Mouse (Mus musculus): ENCODE measurements around the gene Kctd11. TPM values are rescaled to one million over a fixed set of nuclear protein-coding genes. Genes with fewer than 3 reads are reported as not detected.
"Not testable (repeated sequence)": the region's sequence is repeated elsewhere in the genome, so short reads cannot be mapped to it uniquely, and the experiment has no call there.

Gene Kctd11
- 1 to 10 TPM; 1.3 to 1.5 TPM for total RNA-seq (2021)
- long read RNA-seq, experiment 1, partial matches to known transcripts: 0 of 1 reads
- long read RNA-seq, experiment 1, other reads (novel, unspliced or antisense): 0 of 1 reads
- long read RNA-seq, experiment 2, partial matches to known transcripts: 0 of 2 reads
- long read RNA-seq, experiment 2, other reads (novel, unspliced or antisense): 0 of 2 reads

GRCm38 (mm10) chr11:69880853-69881603, at the start of gene Kctd11:
TSS of gene Kctd11 (minus strand) at chr11:69881406.
- DNase-seq (ENCODE audit: low spot score): peak; percentile 92

DNA sequence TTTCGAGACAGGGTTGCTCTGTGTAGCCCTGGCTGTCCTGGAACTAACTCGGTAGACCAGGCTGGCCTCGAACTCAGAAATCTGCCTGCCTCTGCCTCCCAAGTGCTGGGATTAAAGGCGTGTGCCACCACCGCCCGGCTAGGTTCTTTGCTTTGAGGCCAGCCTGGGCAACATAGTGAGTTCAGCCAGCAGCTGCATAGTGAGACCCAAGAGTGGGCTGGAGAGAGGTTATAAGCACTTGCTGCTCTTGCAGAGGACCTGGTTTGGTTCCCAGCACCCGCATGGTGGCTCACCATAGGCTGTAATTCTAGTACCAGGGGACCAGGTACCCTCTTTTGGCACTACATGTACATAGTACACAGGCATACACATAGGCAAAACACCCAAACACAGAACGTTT, 49.0 kb upstream of the Kctd11 start:
- DNase-seq (ENCODE audit: low spot score): not testable (repeated sequence)

DNA sequence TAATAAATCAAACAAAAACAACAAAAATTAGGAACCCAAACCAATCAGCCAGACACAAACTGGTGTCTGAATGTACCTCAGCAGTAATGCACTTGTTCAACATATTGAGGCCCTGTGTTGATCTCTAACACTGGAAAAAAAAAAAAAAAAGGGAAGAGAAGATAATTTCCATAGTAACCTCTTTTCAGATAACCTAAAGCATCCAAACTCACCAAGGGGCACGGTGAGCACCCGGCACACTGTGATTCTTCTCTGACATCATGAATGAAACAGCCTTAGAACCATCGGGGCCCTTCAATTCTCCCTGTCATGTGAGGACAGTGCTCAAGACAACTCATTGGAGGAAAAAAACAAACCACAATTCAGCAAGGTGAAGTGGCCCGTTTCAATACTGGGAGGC, 48.5 kb upstream of the Kctd11 start:
- no peak for DNase-seq (ENCODE audit: low spot score)

DNA sequence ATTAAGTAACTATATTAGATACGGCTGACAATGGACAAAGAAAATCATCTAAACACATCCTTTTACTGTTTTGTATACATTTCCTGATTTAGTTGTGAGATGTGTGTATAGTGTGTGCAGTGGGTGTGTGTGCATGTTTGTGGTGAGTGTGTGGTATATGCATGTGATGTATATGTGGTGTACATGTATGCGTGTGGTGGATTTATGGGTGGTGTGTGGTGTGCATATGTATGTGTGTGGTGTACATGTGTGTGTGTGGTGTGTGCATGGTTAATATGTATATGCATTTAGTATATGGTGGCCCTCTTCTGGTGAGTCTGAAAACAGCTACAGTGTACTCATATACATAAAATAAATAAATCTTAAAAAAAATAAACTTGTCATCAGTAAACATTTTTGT, 46.3 kb upstream of the Kctd11 start:
- no peak for DNase-seq (ENCODE audit: low spot score)

DNA sequence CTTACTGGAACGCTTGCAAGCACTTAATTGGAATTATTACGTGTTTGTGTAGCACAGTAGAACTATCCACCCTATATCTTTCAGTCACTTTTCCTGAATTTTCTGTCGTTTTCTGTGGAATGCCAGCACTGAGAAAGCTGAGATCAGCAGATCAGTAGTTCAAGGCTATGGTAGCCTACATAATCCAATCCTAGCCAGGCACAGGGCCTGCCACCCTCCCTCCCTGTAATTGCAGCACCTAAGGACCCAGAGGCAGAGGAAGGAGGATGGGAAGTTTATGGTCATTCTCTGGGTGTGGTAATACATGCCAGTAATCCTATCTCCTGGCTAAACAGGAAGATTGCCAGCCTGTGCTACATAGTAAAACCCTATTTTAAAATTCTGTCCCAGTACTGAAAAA, 41.6 kb upstream of the Kctd11 start:
- no peak for DNase-seq (ENCODE audit: low spot score)

DNA sequence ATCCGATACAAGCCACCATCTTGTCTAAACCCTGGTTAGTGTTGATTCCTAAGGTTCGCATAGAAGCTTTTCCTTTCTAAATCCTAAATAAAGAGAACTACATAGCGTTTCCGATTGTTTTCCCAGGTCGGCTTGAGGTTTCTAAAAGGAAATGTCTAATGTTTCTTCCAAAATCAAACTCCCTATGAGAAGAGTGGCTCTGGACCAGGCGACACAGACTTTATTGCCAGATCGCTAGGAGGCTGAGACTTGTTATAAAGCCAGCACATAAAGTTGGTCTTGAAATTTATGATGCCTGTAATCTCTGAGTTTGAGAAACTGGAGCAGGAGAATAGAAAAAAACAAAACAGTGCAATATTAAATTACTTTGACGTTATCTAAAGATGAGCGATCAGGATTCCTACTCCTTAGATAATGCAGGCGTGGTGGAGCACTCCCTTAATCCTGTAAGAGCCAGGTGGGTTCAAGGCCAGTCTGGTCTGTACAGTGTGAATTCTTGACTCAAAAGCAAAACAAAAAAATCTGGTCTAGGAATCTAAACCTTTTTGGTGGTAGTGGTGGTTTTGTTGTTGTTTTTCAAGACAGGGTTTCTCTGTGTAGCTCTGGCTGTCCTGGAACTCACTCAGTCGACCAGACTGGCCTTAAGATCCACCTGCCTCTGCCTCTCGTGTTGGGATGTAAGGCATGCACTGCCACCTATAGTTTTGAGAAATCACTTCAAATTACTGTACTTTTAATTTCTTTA, 41.0 kb upstream of the Kctd11 start:
- no peak for DNase-seq (ENCODE audit: low spot score)

- peak; percentile 100 for DNase-seq (ENCODE audit: low spot score)
These were observed 40.2 kb upstream of the Kctd11 start, which contains the start of gene Eif5a for GRCm38 (mm10) chr11:69921114-69922011. TSS of gene Eif5a (minus strand) at chr11:69921958.

- no peak for DNase-seq (ENCODE audit: low spot score)
These were observed 39.2 kb upstream of the Kctd11 start for GRCm38 (mm10) chr11:69920266-69921031.

GRCm38 (mm10) chr11:69919661-69920265, 38.6 kb upstream of the Kctd11 start:
- peak; percentile 91 for DNase-seq (ENCODE audit: low spot score)

GRCm38 (mm10) chr11:69919053-69919452, 37.8 kb upstream of the Kctd11 start:
- no peak for DNase-seq (ENCODE audit: low spot score)

DNA sequence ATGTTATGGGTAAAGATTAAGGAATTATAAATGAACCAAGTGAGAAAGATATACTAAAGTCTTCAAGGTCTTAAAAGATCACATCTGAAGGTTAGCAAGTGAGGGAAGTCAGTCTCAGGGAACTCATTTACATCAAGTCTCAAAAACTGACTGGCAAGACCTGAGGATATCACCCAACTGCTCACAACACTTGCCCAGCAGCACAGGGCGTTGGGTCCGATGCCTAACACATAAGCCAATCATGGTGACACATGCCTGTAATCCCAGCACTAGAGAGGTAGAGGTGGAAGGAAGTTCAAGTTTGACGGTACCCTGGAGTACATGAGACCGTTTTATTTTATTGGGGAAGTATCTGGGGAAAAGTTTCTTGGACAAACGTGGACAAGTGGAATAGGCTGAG, 36.9 kb upstream of the Kctd11 start:
- DNase-seq (ENCODE audit: low spot score): no peak

DNA sequence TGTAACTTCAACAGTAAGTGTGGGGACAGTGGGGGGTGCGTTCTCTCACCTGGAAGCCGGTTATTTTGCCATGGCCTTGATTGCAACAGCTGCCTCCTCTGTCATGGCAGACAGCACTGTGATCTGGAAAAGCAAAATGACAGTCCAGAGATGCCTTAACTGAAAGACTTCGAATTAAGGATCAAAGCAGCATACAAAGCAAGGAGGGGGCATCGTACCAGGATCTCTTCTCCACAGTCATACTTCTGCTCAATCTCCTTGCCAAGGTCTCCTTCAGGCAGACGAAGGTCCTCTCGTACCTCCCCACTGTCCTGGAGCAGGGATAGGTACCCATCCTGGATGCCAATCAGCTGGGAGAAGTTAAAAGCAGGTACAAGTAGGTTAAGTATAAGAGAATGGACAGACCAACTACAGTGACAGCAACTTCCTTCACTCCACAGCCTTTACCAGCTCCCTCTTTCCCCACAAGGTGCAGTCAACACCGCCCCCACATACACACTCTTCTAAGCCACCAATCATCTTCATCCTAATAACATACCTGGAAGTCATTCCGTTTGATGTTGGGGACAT, 36.3 kb upstream of the Kctd11 start:
- no peak for DNase-seq (ENCODE audit: low spot score)

GRCm38 (mm10) chr11:69916652-69917378, 35.6 kb upstream of the Kctd11 start:
- DNase-seq (ENCODE audit: low spot score): not testable (repeated sequence)

GRCm38 (mm10) chr11:69915667-69916627, 34.7 kb upstream of the Kctd11 start:
- DNase-seq (ENCODE audit: low spot score): no peak

DNA sequence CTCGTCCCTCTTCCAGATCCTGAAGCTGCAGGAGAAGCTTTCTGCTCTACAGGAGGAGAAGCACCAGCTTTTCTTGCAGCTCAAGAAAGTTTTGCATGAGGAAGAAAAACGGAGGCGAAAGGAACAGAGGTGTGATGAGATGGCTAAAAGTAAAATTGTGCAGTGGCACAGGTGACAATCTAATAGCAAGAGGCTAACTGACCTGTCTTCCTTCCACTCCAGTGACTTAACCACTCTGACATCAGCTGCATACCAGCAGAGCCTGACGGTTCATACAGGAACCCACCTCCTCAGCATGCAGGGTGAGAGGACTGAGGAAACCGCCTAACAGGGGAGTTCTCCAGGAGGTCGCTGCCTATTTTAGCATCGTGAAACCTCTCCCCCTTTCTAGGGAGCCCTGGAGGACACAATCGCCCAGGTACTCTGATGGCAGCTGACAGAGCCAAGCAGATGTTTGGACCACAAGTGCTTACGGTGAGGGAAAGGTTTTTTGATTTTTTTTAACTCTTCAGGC, 33.8 kb upstream of the Kctd11 start:
- DNase-seq (ENCODE audit: low spot score): no peak

DNA sequence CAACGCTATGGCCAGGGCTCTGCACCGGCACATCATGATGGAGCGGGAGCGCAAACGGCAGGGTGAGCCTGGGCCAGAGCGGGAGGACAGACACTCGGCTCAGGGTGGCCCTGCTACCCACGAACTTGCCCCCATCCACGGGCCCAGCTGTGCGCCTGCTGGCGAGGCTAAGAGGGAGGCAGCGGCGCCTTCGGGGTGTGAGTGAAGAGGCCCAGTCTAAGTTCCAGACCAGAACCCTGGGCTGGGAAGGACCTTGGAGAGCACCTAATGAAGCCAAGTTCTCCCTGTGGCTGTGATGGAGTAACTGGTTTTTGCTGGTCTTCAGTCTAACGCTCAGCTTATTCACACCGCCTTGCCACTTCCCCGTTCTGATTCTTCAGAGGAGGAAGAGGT, 33.2 kb upstream of the Kctd11 start:
- no peak for DNase-seq (ENCODE audit: low spot score)

DNA sequence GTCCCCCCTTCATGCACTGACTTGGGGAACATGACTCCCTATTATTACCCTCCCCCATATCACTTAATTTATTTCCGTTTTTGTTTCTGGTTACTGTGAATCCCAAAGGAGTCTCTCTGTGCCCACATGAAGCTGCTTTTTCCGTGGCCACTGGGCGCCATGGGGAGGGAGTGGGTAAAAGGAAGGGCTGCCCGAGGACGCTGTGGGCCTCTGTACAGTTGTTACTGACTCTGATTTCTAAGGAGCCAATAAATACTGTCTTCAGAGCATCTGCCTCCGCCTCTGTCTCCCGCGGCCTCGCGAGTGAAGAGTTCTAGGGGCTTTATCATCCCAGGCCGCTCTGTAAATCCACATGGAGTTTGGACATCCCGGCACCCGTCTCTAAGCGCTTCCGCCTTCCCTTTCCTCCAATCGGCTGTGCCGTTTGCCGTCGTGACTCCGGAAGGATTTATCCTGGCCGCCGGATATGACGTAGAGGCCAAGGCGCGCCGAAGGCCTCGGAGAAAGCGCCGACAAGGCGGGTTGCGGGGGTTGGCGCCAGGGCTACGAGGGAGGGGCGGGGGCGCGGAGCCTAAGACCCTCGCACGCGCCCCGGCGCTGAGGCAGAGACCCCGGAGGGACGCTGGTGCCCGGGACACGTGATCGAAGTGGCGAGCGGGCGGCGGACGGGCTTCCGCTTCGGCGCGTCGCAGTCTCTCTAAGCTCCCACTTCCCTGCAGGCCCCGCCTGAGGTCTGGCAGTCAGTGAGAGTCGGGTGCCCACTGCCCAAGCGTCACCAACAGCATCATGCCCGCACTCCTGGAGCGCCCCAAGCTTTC, 32.6 kb upstream of the Kctd11 start, which contains the start of gene Gps2:
TSS of gene Gps2 (plus strand) at position 335 of the 818 bp plus-strand sequence.
- DNase-seq (ENCODE audit: low spot score): peak; percentile 94

Measured in gastrocnemius, adult 18-20 months (tissue).